Mouse (Mus musculus) liver, postnatal 0 days (tissue): ENCODE measurements around the gene Wwox.

Experiments
- CTCF ChIP-seq: sonication (generic); IDR thresholded peaks from 2 replicates; pipeline ENCODE4 v1.5.1; 2016; ENCODE audit warnings: antibody characterized with exemption, low read depth
- EP300 ChIP-seq: IDR thresholded peaks from 2 replicates; pipeline ENCODE4 v1.6.1; 2016; ENCODE audit warnings: antibody characterized with exemption, low read depth, mild to moderate bottlenecking

GRCm38 (mm10) chr8:115296760-115297159 is 857.3 kb downstream of the Wwox start:
- TF ChIP-seq EP300 (no peak), CTCF (no peak)
